Mouse (Mus musculus) cerebellum, adult 2 months (tissue): ENCODE measurements around the gene Pgrmc2.

Experiments used
- CTCF ChIP-seq: fragments of 200-500 bp; IDR thresholded peaks from 2 replicates; pipeline ENCODE4 v1.5.1; 2011; ENCODE audit warnings: low read depth, mild to moderate bottlenecking, control low read depth, low read length, moderate library complexity, borderline replicate concordance; ENCODE audit not compliant: insufficient read depth
- POLR2A ChIP-seq: fragments of 200-500 bp; IDR thresholded peaks from 2 replicates; pipeline ENCODE4 v1.6.1; 2011; ENCODE audit warnings: low read length, control low read depth, borderline replicate concordance; ENCODE audit not compliant: insufficient read depth

GRCm38 (mm10) chr3:41090839-41091238, 8.0 kb upstream of the Pgrmc2 start:
- no peak for TF ChIP-seq CTCF
- no peak for TF ChIP-seq POLR2A
